Mouse (Mus musculus) embryonic facial prominence, embryonic 11.5 days (tissue): ENCODE data around the gene Tbcd. TPM values are rescaled to one million over a fixed set of nuclear protein-coding genes. Genes with fewer than 3 reads are reported as not detected.

ENCODE experiments used
- ATAC-seq: fragments of 200-750 bp; cut with Nextera tagmentation; replicated peaks from 2 replicates; pipeline ENCODE4 v1.8.0; 2017; ENCODE audit warnings: low read depth; ENCODE audit not compliant: insufficient number of reproducible peaks, low FRiP score, low TSS enrichment
- DNase-seq: peaks from one replicate; pipeline ENCODE4 v3.0.0-alpha.2; 2015; ENCODE audit warnings: low spot score
- H3K27ac ChIP-seq: fragments of 300-500 bp; sonication (generic); replicated peaks from 2 replicates; pipeline ENCODE4 v1.5.1; 2014; ENCODE audit warnings: mild to moderate bottlenecking, low read depth, low read length, control low read depth
- H3K27me3 ChIP-seq: fragments of 300-500 bp; sonication (generic); 2 replicates; pipeline ENCODE4 v1.6.1; 2014; ENCODE audit warnings: mild to moderate bottlenecking, low read length, moderate library complexity, mixed read lengths; ENCODE audit not compliant: control insufficient read depth, insufficient read depth
- H3K36me3 ChIP-seq: fragments of 300-500 bp; sonication (generic); replicated peaks from 2 replicates; pipeline ENCODE4 v1.6.1; 2014; ENCODE audit warnings: low read depth, mild to moderate bottlenecking, low read length, moderate library complexity, mixed read lengths; ENCODE audit not compliant: control insufficient read depth, insufficient read depth
- H3K4me1 ChIP-seq: fragments of 300-500 bp; sonication (generic); 2 replicates; pipeline ENCODE4 v1.6.1; 2014; ENCODE audit warnings: low read length, mixed read lengths; ENCODE audit not compliant: control insufficient read depth, insufficient read depth
- H3K4me2 ChIP-seq: fragments of 300-500 bp; sonication (generic); 2 replicates; pipeline ENCODE4 v1.6.1; 2014; ENCODE audit warnings: low read depth, mild to moderate bottlenecking, control low read depth, low read length, moderate library complexity
- H3K4me3 ChIP-seq: fragments of 300-500 bp; sonication (generic); 2 replicates; pipeline ENCODE4 v1.5.1; 2014; ENCODE audit warnings: low read depth, low read length, control low read depth
- H3K9ac ChIP-seq: fragments of 300-500 bp; sonication (generic); replicated peaks from 2 replicates; pipeline ENCODE4 v1.6.1; 2014; ENCODE audit warnings: mild to moderate bottlenecking, control low read depth, low read length
- H3K9me3 ChIP-seq: fragments of 300-500 bp; sonication (generic); replicated peaks from 2 replicates; pipeline ENCODE4 v1.6.1; 2016; ENCODE audit warnings: mild to moderate bottlenecking, low read length, inconsistent platforms, mixed read lengths; ENCODE audit not compliant: control insufficient read depth
- WGBS: fragments of 180-500 bp; shearing (Covaris S2); extraction: QIAGEN DNeasy Blood & Tissue Kit; methylation state at CpG from one replicate; pipeline ENCODE4 v1.1.7; 2014; 5-methylcytosine and 5-hydroxymethylcytosine counted together
- polyA plus RNA-seq: library from polyadenylated mRNA; unstranded; fragments of >200 nt; fragmentation: Nextera tagmentation; extraction: Ambion mirVana; gene quantifications from 2 replicates; pipeline ENCODE4 v1.2.1, GENCODE M21; 2014

Gene Tbcd
- polyA plus RNA-seq, 1 experiment from 2014 or later, result 31.1 TPM

DNA sequence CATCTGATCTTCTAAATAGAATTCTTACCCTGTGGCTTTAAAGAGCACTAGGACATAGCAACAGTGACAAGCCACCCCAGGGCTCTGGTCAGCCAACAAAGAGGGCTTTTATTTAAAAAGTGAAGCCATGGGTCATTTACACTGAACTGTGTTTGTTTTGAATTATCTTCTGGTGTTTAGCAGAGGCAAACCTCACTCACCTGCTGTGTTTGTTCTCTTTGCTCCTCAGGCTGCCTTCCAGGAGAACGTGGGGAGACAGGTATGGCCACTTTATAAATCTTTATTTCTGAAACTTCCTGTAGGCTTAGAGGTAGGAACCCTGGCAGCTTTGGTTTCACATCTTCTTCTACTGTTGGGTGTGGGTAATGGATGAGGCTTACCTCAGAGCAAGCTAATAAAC is 105.0 kb downstream of the Tbcd start:
- Histone ChIP-seq H3K27me3 (no peaks in the 10 kb centered on the region), H3K36me3 (no peaks in the 10 kb centered on the region), H3K9ac (no peak overlapping the region), H3K4me1 (no peaks in the 10 kb centered on the region), H3K9me3 (no peaks in the 10 kb centered on the region), H3K4me3 (no peak overlapping the region), H3K4me2 (no peak overlapping the region), H3K27ac (no peak overlapping the region)
- ATAC-seq, result no peak
- 83% methylated on average over 1 of the region's 1 CpGs for WGBS
- no peak for DNase-seq

DNA sequence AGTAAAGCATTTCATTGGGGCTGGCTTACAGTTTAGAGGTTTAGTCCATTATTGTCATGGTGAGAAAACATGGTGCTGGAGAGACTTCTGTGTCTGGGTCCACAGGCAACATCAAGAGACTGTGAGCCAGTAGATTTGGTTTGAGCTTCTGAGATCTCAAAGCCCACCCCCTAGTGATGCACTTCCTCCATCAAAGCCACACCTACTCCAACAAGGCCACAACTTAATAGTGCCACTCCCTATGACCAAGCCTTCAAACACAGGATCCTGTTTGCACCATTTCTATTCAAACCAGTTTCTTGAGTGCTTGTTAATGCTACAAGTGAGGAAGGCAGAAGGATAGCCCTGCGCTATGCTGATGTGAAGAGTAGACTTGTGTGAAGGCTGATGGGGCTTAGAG is 106.2 kb downstream of the Tbcd start:
- WGBS, result 100% methylated on average over 1 of the region's 1 CpGs
- H3K4me3 ChIP-seq, result no peak overlapping the region
- no peak overlapping the region for H3K9ac ChIP-seq
- H3K27ac ChIP-seq, result no peak overlapping the region
- no peak overlapping the region for H3K4me2 ChIP-seq
- H3K4me1 ChIP-seq, result no peaks in the 10 kb centered on the region
- H3K36me3 ChIP-seq, result no peaks in the 10 kb centered on the region
- DNase-seq (no peak), ATAC-seq (no peak)
- no peaks in the 10 kb centered on the region for H3K9me3 ChIP-seq
- no peaks in the 10 kb centered on the region for H3K27me3 ChIP-seq

DNA sequence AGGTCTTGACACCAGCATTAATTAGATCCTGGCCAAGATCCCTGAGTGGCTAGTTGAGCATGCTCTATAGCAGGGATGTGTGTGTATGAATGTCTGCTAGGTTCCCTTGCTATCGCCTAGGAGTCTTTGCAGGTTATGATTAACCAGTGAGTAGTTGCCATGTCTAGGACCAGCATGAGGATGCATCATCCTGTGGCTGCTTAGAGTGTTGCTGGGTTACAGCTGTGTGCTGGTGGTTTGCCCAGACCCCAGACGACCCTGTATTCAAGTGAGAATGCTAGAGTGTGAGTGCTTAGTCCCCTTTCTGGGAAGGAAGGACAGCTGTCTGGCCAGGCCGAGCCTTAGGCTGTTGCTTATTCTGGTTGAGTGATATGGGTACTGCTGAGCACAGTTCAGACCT is 106.8 kb downstream of the Tbcd start:
- Histone ChIP-seq H3K27me3 (no peaks in the 10 kb centered on the region), H3K27ac (no peak overlapping the region), H3K4me2 (no peak overlapping the region), H3K36me3 (no peaks in the 10 kb centered on the region), H3K9me3 (no peaks in the 10 kb centered on the region), H3K4me1 (no peaks in the 10 kb centered on the region), H3K9ac (no peak overlapping the region), H3K4me3 (no peak overlapping the region)
- ATAC-seq (no peak), DNase-seq (no peak)
- WGBS, result 86% methylated on average over 3 of the region's 3 CpGs

DNA sequence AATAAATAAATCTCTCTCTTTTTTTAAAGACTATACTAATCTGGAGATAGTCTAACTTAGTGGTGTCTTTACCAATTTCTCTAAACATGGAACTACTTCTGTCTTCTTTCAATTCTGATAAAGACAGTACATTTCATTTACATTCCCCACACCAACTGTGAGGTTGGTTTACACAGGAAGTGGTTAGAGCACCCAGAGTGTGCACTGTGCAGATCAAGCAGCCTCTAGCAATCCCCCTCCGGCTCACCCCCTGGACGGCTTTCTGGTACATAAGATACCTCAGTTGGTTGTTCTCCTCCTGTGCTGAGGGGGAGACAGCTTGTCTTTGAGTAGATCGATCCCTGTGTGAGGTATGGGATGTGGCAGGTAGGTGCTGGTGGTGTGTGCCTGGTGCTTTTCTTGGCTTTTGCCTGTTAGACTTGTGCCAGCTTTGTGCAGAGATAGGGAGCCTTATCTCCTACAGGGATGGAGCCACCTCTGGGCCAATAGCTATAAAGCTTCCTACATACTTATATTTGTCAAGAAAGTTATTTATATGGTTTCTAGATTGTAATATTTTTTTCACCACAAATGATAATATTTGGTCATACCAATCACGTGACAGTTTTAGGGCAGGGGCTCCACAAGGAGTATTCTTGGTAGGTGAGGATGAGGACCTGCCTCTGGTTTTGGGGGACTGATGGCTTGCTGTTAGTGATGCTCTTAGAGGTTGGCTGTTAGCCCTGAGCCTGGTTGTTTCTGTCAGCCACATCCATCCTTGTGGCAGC is 108.0 kb downstream of the Tbcd start:
- H3K4me1 ChIP-seq, result no peaks in the 10 kb centered on the region
- 87% methylated on average over 4 of the region's 4 CpGs for WGBS
- ATAC-seq (no peak), DNase-seq (no peak)
- no peak overlapping the region for H3K27ac ChIP-seq
- no peak overlapping the region for H3K9ac ChIP-seq
- no peaks in the 10 kb centered on the region; the same call in 1 of the 2 replicates for H3K36me3 ChIP-seq
- no peak overlapping the region for H3K4me2 ChIP-seq
- no peak overlapping the region for H3K4me3 ChIP-seq
- no peaks in the 10 kb centered on the region for H3K27me3 ChIP-seq
- no peaks in the 10 kb centered on the region for H3K9me3 ChIP-seq

DNA sequence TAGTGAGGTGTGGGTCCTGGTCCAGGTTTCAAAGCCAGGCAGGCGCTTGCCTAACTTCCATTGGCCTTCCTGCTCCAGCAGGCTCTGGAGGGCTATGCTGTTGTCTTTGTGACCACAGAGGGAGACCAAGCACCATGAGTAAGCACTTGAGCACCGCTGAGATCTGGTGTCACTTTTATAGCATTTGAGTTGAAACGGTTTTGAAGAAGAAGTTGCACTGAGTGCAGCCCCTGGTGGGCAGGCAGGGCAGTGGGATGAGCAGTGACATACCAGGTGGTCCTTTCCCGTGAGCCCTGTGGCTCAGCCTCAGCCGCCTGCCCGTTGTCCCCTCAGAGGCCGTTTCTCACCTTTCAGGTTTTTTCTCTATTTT is 108.5 kb downstream of the Tbcd start:
- Histone ChIP-seq H3K9ac (no peak overlapping the region), H3K4me3 (no peak overlapping the region), H3K4me1 (no peaks in the 10 kb centered on the region), H3K9me3 (no peaks in the 10 kb centered on the region), H3K4me2 (no peak overlapping the region), H3K27me3 (no peaks in the 10 kb centered on the region), H3K27ac (no peak overlapping the region), H3K36me3 (no peaks in the 10 kb centered on the region; the same call in 1 of the 2 replicates)
- DNase-seq, result no peak
- WGBS, result 79% methylated on average over 7 of the region's 7 CpGs
- no peak for ATAC-seq

DNA sequence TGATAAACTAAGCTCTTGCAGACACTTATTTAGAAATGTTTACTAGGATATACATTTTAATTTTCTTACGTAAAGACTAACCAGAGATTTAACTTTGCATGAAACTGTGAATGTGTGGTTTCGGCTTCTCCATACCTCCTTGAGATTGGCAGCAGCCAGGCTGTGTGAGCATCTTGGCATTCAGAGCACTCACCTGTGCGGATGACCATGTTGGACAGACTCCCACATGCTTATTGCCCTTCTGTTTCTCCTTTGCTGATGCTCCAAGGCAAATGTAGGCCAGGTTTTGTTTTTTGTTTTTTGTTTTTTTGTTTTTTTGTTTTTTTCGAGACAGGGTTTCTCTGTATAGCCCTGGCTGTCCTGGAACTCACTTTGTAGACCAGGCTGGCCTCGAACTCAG is 111.6 kb downstream of the Tbcd start:
- DNase-seq (no peak), ATAC-seq (no peak)
- WGBS, result 92% methylated on average over 5 of the region's 5 CpGs
- Histone ChIP-seq H3K4me3 (no peak overlapping the region), H3K4me2 (no peak overlapping the region), H3K27ac (no peak overlapping the region), H3K27me3 (no peaks in the 10 kb centered on the region), H3K36me3 (no peaks in the 10 kb centered on the region; the same call in 1 of the 2 replicates), H3K9me3 (no peaks in the 10 kb centered on the region), H3K9ac (no peak overlapping the region), H3K4me1 (no peaks in the 10 kb centered on the region)

DNA sequence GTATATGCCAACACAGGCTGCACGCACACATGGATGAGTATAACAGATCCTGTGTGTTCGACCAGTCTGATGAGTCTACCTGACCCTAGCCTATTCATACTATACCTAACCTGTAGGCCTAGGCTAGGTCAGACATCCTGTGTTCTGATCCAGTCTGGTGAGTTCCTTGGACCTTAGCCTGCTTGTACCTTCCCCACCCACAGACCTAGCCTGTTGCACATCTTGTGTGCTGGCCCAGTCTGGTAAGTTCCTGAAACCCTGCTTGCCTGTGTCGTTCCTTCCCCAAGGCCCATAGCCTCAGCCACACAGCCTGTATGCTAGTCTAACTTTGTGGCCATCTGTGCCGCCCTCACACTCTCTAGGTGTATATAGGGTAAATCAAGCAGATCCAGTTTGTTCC is 112.5 kb downstream of the Tbcd start:
- H3K9ac ChIP-seq, result no peak overlapping the region
- H3K27me3 ChIP-seq, result no peaks in the 10 kb centered on the region
- DNase-seq (no peak), ATAC-seq (no peak)
- no peak overlapping the region for H3K27ac ChIP-seq
- H3K36me3 ChIP-seq, result no peaks in the 10 kb centered on the region; the same call in 1 of the 2 replicates
- WGBS, result 94% methylated on average over 4 of the region's 4 CpGs
- H3K4me3 ChIP-seq, result no peak overlapping the region
- no peak overlapping the region for H3K4me2 ChIP-seq
- H3K4me1 ChIP-seq, result no peaks in the 10 kb centered on the region
- no peaks in the 10 kb centered on the region for H3K9me3 ChIP-seq

DNA sequence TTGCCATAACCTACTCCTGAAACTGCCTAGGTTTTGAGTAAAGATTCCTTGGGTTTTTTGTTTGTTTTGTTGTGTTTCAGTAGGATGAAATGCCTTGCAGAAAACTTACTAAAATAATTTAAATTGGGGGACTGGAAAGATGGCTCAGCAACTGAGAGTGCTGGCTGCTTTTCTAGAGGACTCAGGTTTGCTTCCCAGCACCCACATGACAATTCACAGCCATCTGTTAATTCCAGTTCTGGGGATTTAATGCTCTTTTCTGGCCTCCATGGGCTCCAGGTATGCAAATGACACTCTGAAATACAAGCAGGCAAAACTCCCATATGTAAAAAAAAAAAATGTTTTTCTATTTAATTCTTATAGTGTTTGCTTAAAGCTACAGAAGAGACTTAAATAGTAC is 130.1 kb downstream of the Tbcd start:
- Histone ChIP-seq H3K4me1 (no peaks in the 10 kb centered on the region), H3K9me3 (no peaks in the 10 kb centered on the region), H3K36me3 (no peaks in the 10 kb centered on the region), H3K27me3 (no peaks in the 10 kb centered on the region), H3K27ac (no peak overlapping the region), H3K4me2 (no peak overlapping the region), H3K9ac (no peak overlapping the region), H3K4me3 (no peak overlapping the region)
- DNase-seq, result no peak
- no peak for ATAC-seq
